Mouse (Mus musculus) adipocyte (in vitro differentiated cells): ENCODE results near the gene Bik.
A peak's percentile ranks its signal among the peaks of the same experiment; 100 is the strongest.

ENCODE experiments used
- DNase-seq: peaks from one replicate; pipeline ENCODE4 v3.0.0-alpha.2; 2016; ENCODE audit warnings: low spot score

Gene Bik

DNA sequence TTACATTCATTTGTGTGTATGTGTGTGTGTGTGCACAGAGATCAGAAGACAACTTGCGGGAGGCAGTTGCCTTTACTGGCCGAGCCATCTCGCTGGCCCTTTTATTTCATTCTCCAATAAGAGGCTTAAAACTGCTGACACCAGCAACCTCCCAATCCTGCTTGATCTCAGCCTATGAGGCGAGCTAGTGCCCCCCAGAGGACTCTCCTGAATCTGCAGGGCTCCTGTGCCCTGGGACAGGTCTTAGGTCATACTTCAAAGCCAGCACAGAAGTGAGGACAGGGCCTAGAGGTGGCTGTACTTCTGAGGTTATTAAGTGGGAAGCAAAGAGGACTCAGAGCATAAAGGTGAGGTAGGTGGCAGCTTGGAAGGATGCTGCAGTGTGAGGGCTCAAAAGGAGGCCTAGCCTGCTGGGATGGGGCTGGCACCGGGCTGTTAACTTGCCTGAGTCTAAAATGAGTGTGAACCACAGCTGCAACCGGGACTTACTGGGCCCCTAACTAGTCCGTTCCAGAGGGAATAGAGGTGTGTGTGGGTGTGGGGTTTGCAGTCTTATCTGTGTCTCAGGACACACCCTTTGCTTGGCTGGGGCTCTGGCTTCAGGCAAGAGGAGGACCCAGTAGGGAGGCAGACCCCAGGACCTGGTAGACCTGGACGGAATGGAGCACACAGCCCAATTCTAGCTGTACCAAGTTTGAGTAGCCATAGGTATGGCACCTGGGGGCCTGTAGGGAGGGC lies 56.9 kb downstream of the Bik start:
- DNase-seq = peak; percentile 72

- DNase-seq = no peak
Measured at GRCm38 (mm10) chr15:83584741-83585220, 58.1 kb downstream of the Bik start.

GRCm38 (mm10) chr15:83590841-83591240 lies 64.2 kb downstream of the Bik start:
- DNase-seq = no peak

DNA sequence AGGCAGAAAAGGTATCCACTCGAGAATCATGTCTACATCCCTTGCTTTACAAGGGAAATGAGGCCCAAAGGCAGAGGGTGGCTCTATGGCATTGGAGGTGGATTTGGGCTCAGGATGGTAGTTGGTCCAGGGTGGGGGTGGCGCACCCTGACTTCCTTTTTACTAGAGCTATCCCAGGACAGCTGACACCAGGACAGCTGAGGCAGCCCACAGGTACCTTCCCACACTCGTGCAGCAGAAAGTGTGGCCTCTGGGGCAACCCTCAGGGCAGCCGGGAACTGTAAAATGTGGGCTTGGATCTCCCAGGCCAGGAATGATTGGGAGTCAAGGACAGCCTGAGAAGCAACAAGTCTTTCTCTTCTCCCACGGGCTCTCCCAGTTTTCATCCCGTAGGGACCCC lies 65.1 kb downstream of the Bik start:
- DNase-seq = no peak

GRCm38 (mm10) chr15:83592260-83593188 lies 65.9 kb downstream of the Bik start:
- no peak for DNase-seq

DNA sequence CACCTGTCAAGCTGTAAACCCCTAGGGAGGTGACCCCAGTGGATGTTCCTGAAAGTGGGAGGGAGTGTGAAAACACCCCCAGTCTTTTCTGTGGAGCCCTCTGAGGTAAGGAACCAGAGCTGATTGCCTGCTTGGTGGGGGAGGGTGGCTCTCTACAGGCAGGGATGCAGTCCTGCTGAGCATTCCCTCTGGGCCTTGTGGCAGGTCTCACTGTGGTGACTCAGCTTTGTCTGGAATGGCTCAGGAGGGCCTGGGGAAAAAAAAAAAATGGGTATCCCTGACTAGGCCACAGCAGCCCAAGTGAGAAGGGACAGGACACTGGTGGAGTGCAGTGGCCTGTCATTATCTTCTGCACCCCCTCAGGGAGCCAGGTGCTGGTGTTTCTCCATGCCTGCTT lies 66.5 kb downstream of the Bik start:
- no peak for DNase-seq

- DNase-seq = peak; percentile 33
Measured at GRCm38 (mm10) chr15:83593702-83594512, 67.2 kb downstream of the Bik start.
